Mouse (Mus musculus) brain, embryonic 14.5 days (tissue): ENCODE data around the gene Havcr2.

Experiments used
- CTCF ChIP-seq: fragments of 200-500 bp; IDR thresholded peaks from 2 replicates; pipeline ENCODE4 v1.5.1; 2012; ENCODE audit warnings: inconsistent platforms, mild to moderate bottlenecking, moderate library complexity, borderline replicate concordance; ENCODE audit not compliant: insufficient read depth, insufficient read length; ENCODE audit errors: extremely low read depth
- POLR2A ChIP-seq: fragments of 200-500 bp; IDR thresholded peaks from 2 replicates; pipeline ENCODE4 v1.6.1; 2012; ENCODE audit warnings: mild to moderate bottlenecking, inconsistent platforms, borderline replicate concordance; ENCODE audit not compliant: poor library complexity, insufficient read depth, insufficient read length, severe bottlenecking; ENCODE audit errors: extremely low read depth

GRCm38 (mm10) chr11:46439005-46439543 is 15.7 kb upstream of the Havcr2 start:
- TF ChIP-seq CTCF = no peak
- no peak for TF ChIP-seq POLR2A
